Mouse (Mus musculus) embryonic fibroblast, embryonic 13.5 days (primary cell): Measurements from ENCODE around the gene Evc2.

ENCODE experiments used
- CTCF ChIP-seq: IDR thresholded peaks from 2 replicates; pipeline ENCODE4 v1.5.1; 2011; ENCODE audit warnings: mild to moderate bottlenecking, control low read depth, low read length, moderate library complexity, borderline replicate concordance; ENCODE audit not compliant: insufficient read depth
- POLR2A ChIP-seq: IDR thresholded peaks from 2 replicates; pipeline ENCODE4 v1.6.1; 2011; ENCODE audit warnings: low read depth, mild to moderate bottlenecking, control low read depth, low read length, moderate library complexity

- TF ChIP-seq CTCF = no peak
- no peak for TF ChIP-seq POLR2A
These were observed 11.6 kb upstream of the Evc2 start for GRCm38 (mm10) chr5:37326675-37327074.
